Mouse (Mus musculus): ENCODE data around the gene Slc37a4.
A peak's percentile ranks its signal among the peaks of the same experiment; 100 is the strongest.
"Not testable (repeated sequence)": the region's sequence is repeated elsewhere in the genome, so short reads cannot be mapped to it uniquely, and the experiment has no call there.

Slc37a4 gene

GRCm38 (mm10) chr9:44399114-44399794, 2.6 kb downstream of the Slc37a4 start:
- DNase-seq = no peak

DNA sequence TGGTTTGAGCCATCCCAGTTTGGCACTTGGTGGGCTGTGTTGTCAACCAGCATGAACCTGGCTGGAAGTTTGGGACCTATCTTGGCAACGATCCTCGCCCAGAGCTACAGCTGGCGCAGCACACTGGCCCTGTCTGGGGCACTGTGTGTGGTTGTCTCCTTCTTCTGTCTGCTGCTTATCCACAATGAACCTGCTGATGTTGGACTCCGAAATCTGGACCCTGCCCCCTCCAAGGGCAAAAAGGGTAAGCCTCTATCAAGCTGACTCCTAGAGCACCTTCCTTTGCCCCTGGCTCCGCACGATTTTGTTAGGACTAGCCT, 3.1 kb downstream of the Slc37a4 start:
- DNase-seq = no peak

- peak; percentile 33 for DNase-seq
Measured at GRCm38 (mm10) chr9:44401081-44401480, 4.4 kb downstream of the Slc37a4 start.

- no peak for DNase-seq
Measured at GRCm38 (mm10) chr9:44405011-44405410, 8.4 kb downstream of the Slc37a4 start.

DNA sequence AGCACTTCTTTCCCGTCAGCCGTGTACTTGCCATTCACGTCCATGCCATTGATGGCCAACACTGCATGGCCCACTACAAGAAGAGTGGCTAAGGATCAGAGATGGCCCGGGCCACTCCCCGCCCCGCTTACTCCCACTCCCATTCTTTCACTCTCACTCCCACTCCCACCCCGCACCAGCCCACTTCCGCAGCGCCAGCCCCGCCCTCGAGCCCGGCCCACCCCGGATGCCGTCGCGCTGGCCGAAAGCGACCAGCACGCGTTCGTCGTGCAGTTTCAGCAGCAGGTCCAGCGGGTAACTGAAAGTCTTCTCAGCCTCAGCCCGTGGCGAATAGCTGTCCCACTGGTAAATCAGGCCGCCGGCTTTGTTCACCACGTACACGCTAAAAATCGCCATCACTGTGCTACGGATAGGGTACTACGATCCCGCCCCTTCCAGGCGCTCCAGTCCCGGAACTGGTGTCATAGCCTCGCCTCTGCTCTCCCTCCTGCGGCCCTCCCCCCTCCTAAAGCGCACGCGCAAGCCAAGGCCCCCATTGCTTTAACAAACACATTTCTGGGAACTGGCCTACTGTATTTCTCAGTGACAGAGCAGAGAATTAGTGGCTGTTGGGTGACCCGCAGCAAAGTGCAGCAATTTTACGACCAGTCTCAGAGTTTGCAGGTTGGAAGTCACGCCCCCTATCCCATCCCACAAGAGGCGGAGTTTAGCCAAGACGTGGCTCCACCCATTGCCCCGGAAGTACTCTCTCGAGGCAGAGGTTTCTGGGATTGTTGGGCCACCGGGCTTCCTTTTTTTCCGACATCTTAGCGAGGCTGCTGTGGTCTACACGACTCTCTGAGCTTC, 10.5 kb downstream of the Slc37a4 start, which contains the start of the genes Rps25 and Trappc4:
TSS of gene Rps25 (plus strand) at position 234 of the 846 bp plus-strand sequence.
TSS of gene Trappc4 (minus strand) at position 695 of the 846 bp plus-strand sequence.
- peak; percentile 91 for DNase-seq

DNA sequence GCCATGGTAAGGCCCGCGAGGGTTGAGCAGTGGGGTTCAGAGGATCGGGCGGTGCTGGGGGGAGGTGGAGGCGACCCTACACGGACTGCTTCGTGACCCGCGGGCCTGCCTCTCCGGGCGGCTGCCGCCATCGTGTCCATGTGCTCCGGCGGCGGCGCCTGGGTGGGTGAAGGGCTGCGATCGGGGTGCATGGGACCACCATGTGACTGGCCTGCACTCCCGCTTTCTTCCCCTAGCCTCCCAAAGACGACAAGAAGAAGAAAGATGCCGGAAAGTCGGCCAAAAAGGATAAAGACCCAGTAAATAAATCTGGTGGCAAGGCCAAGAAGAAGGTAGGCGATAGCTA, 11.1 kb downstream of the Slc37a4 start:
- DNase-seq = no peak

GRCm38 (mm10) chr9:44408693-44409092, 12.0 kb downstream of the Slc37a4 start:
- DNase-seq = not testable (repeated sequence)

- peak; percentile 27 for DNase-seq
Measured at GRCm38 (mm10) chr9:44410647-44411336, 14.1 kb downstream of the Slc37a4 start.

GRCm38 (mm10) chr9:44411601-44412130, 15.0 kb downstream of the Slc37a4 start:
- no peak for DNase-seq

- DNase-seq = no peak
Measured at GRCm38 (mm10) chr9:44412306-44412705, 15.7 kb downstream of the Slc37a4 start.

DNA sequence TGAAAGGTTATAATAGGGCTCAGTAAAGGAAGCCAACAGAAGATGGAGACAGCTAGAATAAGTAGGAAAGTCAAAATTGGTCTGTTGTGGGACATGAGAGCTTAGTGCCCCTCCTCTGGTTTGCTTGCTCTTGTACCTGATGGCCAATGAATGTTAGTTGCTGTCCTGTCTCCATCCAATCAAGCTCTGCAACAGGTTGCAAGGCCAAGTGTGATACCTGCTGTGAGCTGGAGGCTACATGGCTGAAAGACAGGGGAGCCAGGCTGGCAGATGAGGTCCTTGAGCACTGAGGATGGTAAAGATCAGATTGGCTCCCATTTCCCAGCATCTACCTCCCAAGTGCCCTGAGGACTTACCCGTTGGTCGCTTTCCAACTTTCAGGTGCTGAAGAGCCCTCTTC, 16.1 kb downstream of the Slc37a4 start:
- peak; percentile 36 for DNase-seq

- no peak for DNase-seq
Measured at GRCm38 (mm10) chr9:44417156-44417891, 20.7 kb downstream of the Slc37a4 start.

GRCm38 (mm10) chr9:44417892-44418363, 21.3 kb downstream of the Slc37a4 start:
- peak; percentile 93 for DNase-seq

DNA sequence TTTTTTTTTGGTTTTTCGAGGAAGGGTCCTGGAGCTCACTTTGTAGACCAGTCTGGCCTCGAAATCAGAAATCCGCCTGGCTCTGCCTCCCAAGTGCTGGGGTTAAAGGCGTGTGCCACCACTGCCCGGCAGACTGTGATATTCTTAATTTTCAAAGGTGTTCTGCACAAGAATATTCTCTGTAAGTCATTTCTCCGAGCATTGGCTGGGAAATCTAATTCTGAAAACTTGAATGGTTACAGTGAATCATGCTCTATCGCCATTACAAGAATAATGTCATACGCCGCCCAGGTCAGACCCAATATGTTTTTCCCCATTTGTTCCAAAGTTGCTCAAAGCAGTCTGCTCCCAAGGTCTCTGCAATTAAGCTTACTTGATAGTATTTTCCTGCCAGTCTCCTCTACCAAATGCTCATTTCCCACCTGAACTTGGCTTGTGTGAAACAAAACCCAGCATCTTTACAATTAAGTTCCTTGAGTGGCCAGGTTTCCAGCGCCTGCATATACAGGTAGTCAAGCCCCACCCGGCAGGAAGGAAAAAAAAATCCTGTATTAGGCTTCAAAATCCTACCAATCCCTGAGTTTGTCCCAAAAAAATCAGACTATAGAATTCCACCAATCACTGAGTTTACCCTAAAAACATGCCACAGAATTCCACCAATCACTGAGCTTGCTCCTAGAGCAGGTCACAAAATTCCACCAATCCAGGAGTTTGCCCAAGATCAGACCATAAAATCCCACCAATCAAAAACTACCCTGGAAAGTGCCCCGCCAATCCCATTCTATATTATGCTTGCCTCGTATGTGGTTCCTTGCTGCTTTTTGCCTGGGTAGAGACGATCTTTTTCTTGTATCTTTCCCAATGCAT, 22.1 kb downstream of the Slc37a4 start, which contains the start of gene Ccdc84:
TSS of gene Ccdc84 (minus strand) at position 51 of the 867 bp plus-strand sequence.
- DNase-seq = peak; percentile 49

DNA sequence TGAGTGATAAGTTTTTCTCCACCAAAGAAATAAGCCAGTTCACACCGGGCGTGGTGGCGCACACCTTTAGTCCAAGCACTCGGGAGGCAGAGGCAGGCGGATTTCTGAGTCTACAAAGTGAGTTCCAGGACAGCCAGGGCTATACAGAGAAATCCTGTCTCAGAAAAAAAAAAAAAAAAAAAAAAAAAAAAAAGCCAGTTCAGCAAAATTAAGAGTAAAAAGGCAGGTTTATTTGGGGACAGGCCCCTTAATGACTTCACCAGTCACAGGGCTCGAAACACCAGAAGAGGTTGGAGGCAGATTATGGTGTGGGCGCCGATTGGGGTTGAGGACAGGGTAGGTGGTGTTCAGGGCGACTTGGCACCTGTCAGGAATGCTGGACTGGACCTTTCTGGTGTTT, 23.1 kb downstream of the Slc37a4 start:
- DNase-seq = peak; percentile 33

DNA sequence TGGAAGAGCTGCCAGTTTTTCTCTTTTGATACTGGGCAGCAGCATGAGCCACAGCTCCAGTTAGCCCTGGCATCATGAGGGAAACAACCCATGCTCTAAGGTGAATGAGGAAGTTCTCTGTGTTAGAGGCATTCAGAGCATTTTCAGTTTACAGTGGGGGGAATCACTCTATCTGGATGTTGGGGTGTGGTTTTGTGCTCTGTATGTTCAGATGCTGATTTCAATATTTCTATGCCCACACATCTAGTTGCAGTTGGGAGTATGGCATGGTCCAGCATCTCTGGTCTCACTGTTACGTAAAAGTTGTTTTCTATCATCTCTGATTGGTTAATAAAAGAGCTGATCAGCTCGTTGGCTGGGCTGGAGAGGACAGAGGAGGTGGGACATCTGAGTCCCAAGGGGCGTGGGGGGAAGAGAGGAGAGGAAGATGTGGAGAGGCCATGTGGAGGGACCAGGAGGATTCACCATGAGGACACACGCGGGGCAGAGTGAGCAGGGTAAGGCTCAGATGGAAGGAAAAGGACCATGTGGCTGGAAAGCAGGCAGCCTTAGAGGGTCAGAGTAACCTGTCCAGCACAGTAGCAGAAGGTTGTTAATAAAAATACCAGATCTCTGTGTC, 23.7 kb downstream of the Slc37a4 start:
- no peak for DNase-seq

GRCm38 (mm10) chr9:44423576-44423975, 26.9 kb downstream of the Slc37a4 start:
- no peak for DNase-seq

GRCm38 (mm10) chr9:44432577-44433185, 36.0 kb downstream of the Slc37a4 start:
- no peak for DNase-seq

DNA sequence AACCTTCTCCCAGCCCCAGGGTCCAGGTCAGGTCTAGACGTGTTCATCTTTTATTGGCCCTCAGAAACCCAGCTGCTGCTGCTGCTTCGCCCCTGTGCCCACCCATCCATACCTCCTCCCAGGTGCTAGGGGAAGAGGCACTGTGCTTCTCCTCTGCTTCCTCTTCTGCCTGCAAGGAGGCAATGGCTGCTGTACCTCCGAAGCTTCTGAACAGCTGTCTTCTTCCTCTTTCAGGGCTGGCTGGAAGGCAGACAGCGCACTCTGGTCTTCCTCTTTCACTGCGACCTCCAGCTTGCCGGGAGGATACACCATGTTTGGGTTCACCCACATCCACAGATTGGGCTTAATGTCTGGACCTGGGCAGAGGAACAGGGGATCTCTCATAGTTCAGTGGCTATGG, 39.1 kb downstream of the Slc37a4 start:
- DNase-seq = no peak

DNA sequence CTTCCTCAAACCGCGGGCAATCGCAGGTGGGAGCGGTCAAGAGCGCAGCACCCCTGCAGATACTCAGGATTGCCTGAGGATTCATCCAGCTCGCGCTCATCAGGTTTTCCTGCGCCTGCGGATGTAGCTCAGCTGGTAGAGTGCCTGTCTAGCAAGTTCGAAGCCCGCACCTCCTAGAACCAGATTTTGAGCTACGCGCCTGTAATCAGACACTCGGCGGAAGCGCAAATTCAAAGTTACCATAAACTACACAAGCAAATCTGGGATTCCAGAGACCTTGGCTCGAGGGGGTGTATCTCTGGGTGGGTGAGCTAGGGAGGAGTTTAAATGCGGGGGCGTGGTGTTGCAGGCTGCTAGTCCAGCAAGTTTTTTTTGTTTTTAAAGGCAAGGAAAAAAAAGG, 44.3 kb downstream of the Slc37a4 start, which contains the start of gene Foxr1:
TSS of gene Foxr1 (minus strand) at position 176 of the 400 bp plus-strand sequence.
- no peak for DNase-seq

Measured in cerebellum, adult 11-12 months (tissue).